Mouse (Mus musculus) olfactory bulb, adult 2 months (tissue): Measurements from ENCODE around the gene Cntn2. TPM values are rescaled to one million over a fixed set of nuclear protein-coding genes. Genes with fewer than 3 reads are reported as not detected.
A peak's percentile ranks its signal among the peaks of the same experiment; 100 is the strongest.

Experiments used
- H3K27ac ChIP-seq: fragments of 200-500 bp; 2 replicates; pipeline ENCODE4 v1.5.1; 2012; ENCODE audit warnings: low read depth, low read length; ENCODE audit not compliant: insufficient read depth
- H3K4me1 ChIP-seq: fragments of 200-500 bp; 2 replicates; pipeline ENCODE4 v1.6.1; 2012; ENCODE audit warnings: low read length; ENCODE audit not compliant: control insufficient read depth, insufficient read depth
- H3K4me3 ChIP-seq: fragments of 200-500 bp; 2 replicates; pipeline ENCODE4 v1.5.1; 2012; ENCODE audit warnings: mild to moderate bottlenecking, low read depth, low read length, moderate library complexity; ENCODE audit not compliant: insufficient read depth
- CTCF ChIP-seq: fragments of 200-500 bp; IDR thresholded peaks from 2 replicates; pipeline ENCODE4 v1.5.1; 2012; ENCODE audit warnings: low read depth, mild to moderate bottlenecking, low read length, moderate library complexity; ENCODE audit not compliant: insufficient read depth
- POLR2A ChIP-seq: fragments of 200-500 bp; IDR thresholded peaks from 2 replicates; pipeline ENCODE4 v1.6.1; 2012; ENCODE audit warnings: mild to moderate bottlenecking, low read depth, low read length, moderate library complexity; ENCODE audit not compliant: insufficient read depth
- WGBS: fragments of 180-500 bp; shearing (Covaris S2); methylation state at CpG from one replicate; pipeline ENCODE4 v1.1.7; 2018; 5-methylcytosine and 5-hydroxymethylcytosine counted together
- polyA plus RNA-seq: library from polyadenylated mRNA; stranded (reverse); fragments of >200 nt; gene quantifications from 2 replicates; pipeline ENCODE4 v1.2.4, GENCODE M21; 2012; ENCODE audit warnings: low replicate concordance; ENCODE audit not compliant: missing spikeins, insufficient read depth, insufficient read length

Cntn2 gene
- polyA plus RNA-seq, 1 experiment, result not detected

- 53% methylated on average over 3 of the region's 3 CpGs for WGBS
- Histone ChIP-seq H3K27ac (no peak overlapping the region), H3K4me1 (0 out of 2 replicates have a peak, but pooled peaks cover 3% of the 10 kb centered on the region)
Measured at GRCm38 (mm10) chr1:132536416-132536815, 6.6 kb downstream of the Cntn2 start.

DNA sequence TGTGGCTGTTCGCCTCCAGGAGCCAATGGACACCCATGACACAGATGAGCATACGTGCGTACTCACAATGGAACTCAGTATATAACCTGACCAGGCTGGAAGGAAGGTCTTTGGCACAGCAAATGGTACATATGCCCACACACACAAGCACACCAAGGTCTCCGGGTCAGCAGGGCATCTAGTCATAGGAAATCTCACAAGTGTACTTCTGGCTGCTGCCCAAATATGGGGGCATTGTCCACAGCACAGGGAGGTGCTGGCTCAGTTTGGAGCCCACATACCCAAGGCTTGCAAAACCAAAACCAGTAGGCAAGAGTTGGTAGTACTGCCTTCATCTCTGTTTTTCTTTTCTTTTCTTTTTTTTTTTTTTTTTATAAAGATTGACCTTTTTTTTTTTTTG lies 7.5 kb downstream of the Cntn2 start:
- no peak overlapping the region for H3K4me3 ChIP-seq
- H3K4me1 ChIP-seq, result 0 out of 2 replicates have a peak, but pooled peaks cover 2% of the 10 kb centered on the region
- TF ChIP-seq CTCF (no peak), POLR2A (no peak)
- no peak overlapping the region for H3K27ac ChIP-seq
- WGBS, result 87% methylated on average over 4 of the region's 4 CpGs

More at GRCm38 (mm10) chr1:132536416-132536815, 6.6 kb downstream of the Cntn2 start:
- TF ChIP-seq POLR2A (no peak), CTCF (no peak)
- no peak overlapping the region for H3K4me3 ChIP-seq

DNA sequence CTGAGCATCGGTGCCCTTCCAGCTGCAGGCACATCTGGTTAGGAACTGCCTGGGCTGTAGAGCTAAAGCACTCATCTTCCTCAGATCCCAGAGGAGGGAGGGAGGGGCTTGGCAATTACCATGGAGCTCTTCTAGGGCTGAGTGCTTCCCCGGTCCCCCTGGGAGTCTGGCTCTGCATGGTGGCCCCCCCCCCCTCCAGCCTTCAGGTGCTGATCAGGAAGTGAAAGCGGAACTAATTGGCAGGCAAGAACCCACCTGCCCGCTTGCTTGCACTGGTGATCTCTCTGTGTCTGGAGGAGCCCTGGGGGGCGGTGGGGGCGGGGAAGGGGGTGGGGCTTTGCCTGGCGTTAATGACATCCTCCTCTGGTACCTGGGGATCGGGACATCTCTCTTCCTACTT lies 9.2 kb downstream of the Cntn2 start:
- Histone ChIP-seq H3K4me3 (no peak overlapping the region), H3K27ac (no peak overlapping the region), H3K4me1 (0 out of 2 replicates have a peak, but pooled peaks cover 2% of the 10 kb centered on the region)
- 15% methylated on average over 8 of the region's 8 CpGs for WGBS
- TF ChIP-seq POLR2A, result no peak
- no peak for TF ChIP-seq CTCF

DNA sequence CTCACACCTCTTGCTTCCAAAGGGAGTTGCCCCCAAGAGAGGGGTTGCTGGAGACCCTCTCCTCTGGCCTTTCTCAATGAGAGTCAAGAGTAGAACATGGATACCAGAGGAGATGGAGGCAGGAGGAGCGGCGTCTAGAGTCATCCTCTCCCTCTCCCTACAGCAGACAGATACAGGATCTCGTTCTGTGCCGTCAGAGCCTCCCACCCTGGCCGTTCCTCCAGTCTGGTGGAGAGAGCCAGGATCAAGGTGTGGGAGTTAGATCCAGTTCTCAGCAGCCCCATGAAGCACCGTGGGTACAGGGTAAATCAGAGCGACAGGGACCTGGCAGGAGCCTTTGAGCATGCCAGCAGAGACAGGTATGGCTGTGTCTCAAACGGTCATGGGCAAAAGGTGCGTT lies 10.5 kb downstream of the Cntn2 start:
- Histone ChIP-seq H3K27ac (no peak overlapping the region), H3K4me1 (0 out of 2 replicates have a peak, but pooled peaks cover 2% of the 10 kb centered on the region), H3K4me3 (no peak overlapping the region)
- TF ChIP-seq POLR2A (no peak), CTCF (no peak)
- WGBS, result 75% methylated on average over 9 of the region's 9 CpGs

DNA sequence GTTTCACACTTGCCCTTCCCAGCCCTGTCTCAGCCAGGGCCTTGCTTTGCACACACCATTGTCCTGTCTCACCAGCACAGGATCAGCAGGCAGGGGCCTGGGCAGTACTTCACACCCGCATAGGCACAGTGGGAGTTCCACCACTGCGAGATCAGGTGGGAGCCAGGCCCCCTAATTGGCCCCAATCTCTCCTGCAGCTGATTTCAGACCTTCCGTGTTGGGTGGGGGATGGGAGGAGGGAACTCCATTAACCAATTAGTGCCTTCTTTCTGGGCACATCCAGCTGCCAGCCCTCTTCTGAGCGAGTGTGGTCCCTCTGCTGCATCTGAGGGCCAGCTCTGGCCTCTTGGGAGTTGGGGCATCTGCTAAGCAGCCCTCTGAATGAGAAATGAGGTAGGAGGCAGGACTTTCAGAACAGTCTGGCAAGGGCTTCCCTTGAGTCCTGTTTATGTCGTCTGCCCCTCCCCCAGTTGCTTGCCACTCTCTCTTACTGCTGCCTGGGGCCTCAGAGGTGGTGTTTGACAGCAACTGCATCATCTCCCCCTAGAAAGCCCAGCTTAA lies 12.3 kb downstream of the Cntn2 start:
- Histone ChIP-seq H3K27ac (no peak overlapping the region), H3K4me1 (peaks cover 8% of the 10 kb centered on the region), H3K4me3 (no peak overlapping the region)
- 36% methylated on average over 5 of the region's 5 CpGs for WGBS
- TF ChIP-seq POLR2A, result no peak
- no peak for TF ChIP-seq CTCF

DNA sequence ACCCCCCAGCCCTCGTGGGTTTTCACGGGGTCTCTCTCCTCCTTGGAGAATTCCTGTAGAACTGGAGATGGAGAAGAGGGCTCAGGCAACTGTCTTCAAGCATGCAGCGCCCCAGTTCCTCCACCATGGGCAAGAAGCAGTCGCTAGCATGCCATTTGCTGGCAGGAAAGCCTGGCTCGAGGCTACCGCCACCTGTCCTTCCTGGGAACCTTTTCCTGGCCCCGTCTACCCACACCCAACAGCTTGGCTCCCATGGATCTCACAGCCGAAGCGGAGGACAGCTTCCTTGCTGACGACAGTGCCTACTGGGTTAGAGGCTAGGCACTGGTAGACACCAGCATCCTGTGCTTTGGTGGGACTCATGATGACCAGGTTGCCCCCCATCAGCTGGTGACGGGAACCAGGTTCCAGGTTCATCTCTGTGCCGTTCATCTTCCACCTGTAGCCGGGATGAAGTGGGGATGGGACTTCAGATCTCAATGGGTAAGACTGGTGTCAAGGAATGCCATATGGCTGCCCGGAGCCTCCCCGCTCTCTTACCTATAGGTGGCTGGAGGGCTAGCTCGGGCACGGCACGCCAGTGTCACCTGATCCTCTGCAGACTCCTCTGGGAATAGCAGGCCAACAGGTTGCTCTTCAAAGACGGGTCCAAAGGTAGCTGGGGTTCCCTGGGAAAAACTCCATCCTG lies 14.3 kb downstream of the Cntn2 start:
- WGBS, result 91% methylated on average over 19 of the region's 19 CpGs
- TF ChIP-seq POLR2A (no peak), CTCF (no peak)
- Histone ChIP-seq H3K27ac (no peak overlapping the region), H3K4me1 (peaks cover 11% of the 10 kb centered on the region), H3K4me3 (no peak overlapping the region)

DNA sequence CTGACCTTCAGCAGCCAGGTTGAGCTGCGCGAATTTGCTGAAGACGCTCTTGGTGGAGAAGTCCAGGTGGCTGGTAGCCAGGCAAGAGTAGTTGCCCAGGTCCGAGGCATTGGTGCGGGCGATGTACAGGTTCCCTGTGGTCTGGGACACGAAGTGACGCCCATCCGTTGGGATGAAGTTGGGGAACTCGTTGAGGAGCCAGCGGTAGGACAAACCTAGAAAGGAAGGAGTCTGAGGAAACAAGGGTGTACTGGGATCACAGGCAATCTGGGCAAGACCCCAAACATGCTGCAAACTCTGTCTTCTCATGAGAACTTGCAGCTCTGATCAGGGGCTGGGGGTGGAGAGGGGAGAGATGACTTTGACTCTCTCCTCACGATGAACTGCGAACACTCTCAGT lies 15.0 kb downstream of the Cntn2 start:
- no peak overlapping the region for H3K4me3 ChIP-seq
- TF ChIP-seq CTCF, result no peak
- no peak for TF ChIP-seq POLR2A
- H3K27ac ChIP-seq, result no peak overlapping the region
- WGBS, result 92% methylated on average over 13 of the region's 13 CpGs
- peaks cover 11% of the 10 kb centered on the region for H3K4me1 ChIP-seq

DNA sequence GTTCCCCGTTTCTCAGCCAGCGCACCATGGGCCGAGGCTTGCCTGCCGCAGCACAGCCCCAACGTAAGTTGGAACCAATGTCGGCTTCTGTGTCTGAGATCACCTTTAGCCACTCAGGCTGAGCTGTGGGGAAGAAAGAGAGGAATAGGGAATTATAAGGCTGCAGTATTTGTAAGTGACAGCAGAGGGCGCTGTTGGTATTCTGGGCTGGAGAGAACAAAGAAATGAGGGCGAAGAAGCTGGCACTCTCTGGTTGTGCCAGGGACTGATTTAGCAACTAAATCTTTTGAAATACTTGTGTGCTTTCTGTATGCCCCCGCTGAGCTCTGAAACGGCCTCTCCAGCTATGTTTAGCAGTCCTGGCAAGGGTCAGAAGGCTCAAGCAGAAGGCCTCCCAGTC lies 17.2 kb downstream of the Cntn2 start:
- no peak for TF ChIP-seq CTCF
- no peak for TF ChIP-seq POLR2A
- H3K4me1 ChIP-seq, result peaks cover 9% of the 10 kb centered on the region
- 2% methylated on average over 10 of the region's 10 CpGs for WGBS

DNA sequence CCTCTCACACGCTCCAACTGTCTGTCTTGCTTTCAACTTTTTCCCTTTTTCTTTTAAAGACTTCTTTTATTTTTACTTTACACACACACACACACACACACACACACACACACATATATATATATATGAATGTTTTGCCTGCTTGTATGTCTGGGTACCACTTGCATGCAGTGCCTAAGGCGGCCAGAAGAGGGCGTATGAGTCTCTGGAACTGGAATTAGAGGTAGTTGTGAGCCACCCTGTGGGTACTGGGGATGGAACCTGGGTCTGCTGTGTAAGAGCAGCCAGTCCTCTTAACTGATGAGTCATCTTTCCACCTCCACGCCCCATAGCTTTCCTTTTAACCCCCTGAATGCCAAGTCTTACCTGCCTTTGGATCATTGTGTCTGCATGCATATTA lies 19.1 kb downstream of the Cntn2 start:
- Histone ChIP-seq H3K27ac (no peak overlapping the region), H3K4me3 (no peak overlapping the region), H3K4me1 (peaks cover 9% of the 10 kb centered on the region)
- TF ChIP-seq POLR2A (no peak), CTCF (no peak)
- WGBS, result 39% methylated on average over 4 of the region's 4 CpGs

More for the DNA sequence above, 17.2 kb downstream of the Cntn2 start:
- no peak overlapping the region for H3K4me3 ChIP-seq
- H3K27ac ChIP-seq, result peak overlapping the region; percentile 40

GRCm38 (mm10) chr1:132523048-132523447 lies 20.0 kb downstream of the Cntn2 start:
- TF ChIP-seq CTCF (no peak), POLR2A (no peak)
- no peak overlapping the region for H3K27ac ChIP-seq
- H3K4me1 ChIP-seq, result peaks cover 9% of the 10 kb centered on the region
- H3K4me3 ChIP-seq, result no peak overlapping the region
- WGBS, result 74% methylated on average over 8 of the region's 8 CpGs
